Mouse (Mus musculus) stomach, embryonic 14.5 days (tissue): ENCODE results near the gene Csmd2. TPM values are rescaled to one million over a fixed set of nuclear protein-coding genes. Genes with fewer than 3 reads are reported as not detected.
"Not testable (repeated sequence)": the region's sequence is repeated elsewhere in the genome, so short reads cannot be mapped to it uniquely, and the experiment has no call there.

Experiments used
- ATAC-seq: fragments of 200-750 bp; cut with Nextera tagmentation; 2 replicates; pipeline ENCODE4 v1.8.0; 2017; ENCODE audit warnings: low read depth, moderate TSS enrichment; ENCODE audit not compliant: insufficient number of reproducible peaks, insufficient read depth, low FRiP score
- H3K27ac ChIP-seq: fragments of 300-500 bp; sonication (generic); 2 replicates; pipeline ENCODE4 v1.5.1; 2014; ENCODE audit warnings: mild to moderate bottlenecking, low read length, moderate library complexity, mixed read lengths
- H3K27me3 ChIP-seq: fragments of 300-500 bp; sonication (generic); 2 replicates; pipeline ENCODE4 v1.6.1; 2014; ENCODE audit warnings: low read length, control low read depth, mixed read lengths; ENCODE audit not compliant: control insufficient read depth, insufficient read depth
- H3K36me3 ChIP-seq: fragments of 300-500 bp; sonication (generic); 2 replicates; pipeline ENCODE4 v1.6.1; 2014; ENCODE audit warnings: mild to moderate bottlenecking, control low read depth, low read length, moderate library complexity, mixed read lengths; ENCODE audit not compliant: control insufficient read depth, insufficient read depth
- H3K4me1 ChIP-seq: fragments of 300-500 bp; sonication (generic); 2 replicates; pipeline ENCODE4 v1.6.1; 2014; ENCODE audit warnings: low read length, control low read depth, mixed read lengths; ENCODE audit not compliant: control insufficient read depth, insufficient read depth
- H3K4me2 ChIP-seq: fragments of 300-500 bp; sonication (generic); replicated peaks from 2 replicates; pipeline ENCODE4 v1.6.1; 2014; ENCODE audit warnings: low read depth, low read length, control low read depth
- H3K4me3 ChIP-seq: fragments of 300-500 bp; sonication (generic); 2 replicates; pipeline ENCODE4 v1.5.1; 2014; ENCODE audit warnings: low read depth, low read length, control low read depth
- H3K9ac ChIP-seq: fragments of 300-500 bp; sonication (generic); replicated peaks from 2 replicates; pipeline ENCODE4 v1.6.1; 2014; ENCODE audit warnings: low read depth, mild to moderate bottlenecking, control low read depth, low read length, moderate library complexity, mixed read lengths
- H3K9me3 ChIP-seq: fragments of 300-500 bp; sonication (generic); 2 replicates; pipeline ENCODE4 v1.6.1; 2016; ENCODE audit warnings: low read depth, low read length, control low read depth; ENCODE audit not compliant: control insufficient read depth
- WGBS: fragments of 180-500 bp; shearing (Covaris S2); extraction: QIAGEN DNeasy Blood & Tissue Kit; methylation state at CpG from one replicate; pipeline ENCODE4 v1.1.7; 2014; 5-methylcytosine and 5-hydroxymethylcytosine counted together
- polyA plus RNA-seq: library from polyadenylated mRNA; unstranded; fragments of >200 nt; fragmentation: Nextera tagmentation; extraction: Ambion mirVana; gene quantifications from 2 replicates; pipeline ENCODE4 v1.2.1, GENCODE M21; 2014

Gene Csmd2
- polyA plus RNA-seq, 1 experiment from 2014 or later, result 0.36 TPM

- no peak overlapping the region for H3K9ac ChIP-seq
- H3K27ac ChIP-seq, result no peak overlapping the region
- no peaks in the 10 kb centered on the region for H3K4me1 ChIP-seq
- H3K4me3 ChIP-seq, result no peak overlapping the region
- no peaks in the 10 kb centered on the region for H3K9me3 ChIP-seq
- ATAC-seq, result no peak
- H3K4me2 ChIP-seq, result no peak overlapping the region
- H3K36me3 ChIP-seq, result no peaks in the 10 kb centered on the region
- 79% methylated on average over 5 of the region's 5 CpGs for WGBS
- H3K27me3 ChIP-seq, result no peaks in the 10 kb centered on the region
Observed at GRCm38 (mm10) chr4:128509885-128510284, 522.2 kb downstream of the Csmd2 start.

DNA sequence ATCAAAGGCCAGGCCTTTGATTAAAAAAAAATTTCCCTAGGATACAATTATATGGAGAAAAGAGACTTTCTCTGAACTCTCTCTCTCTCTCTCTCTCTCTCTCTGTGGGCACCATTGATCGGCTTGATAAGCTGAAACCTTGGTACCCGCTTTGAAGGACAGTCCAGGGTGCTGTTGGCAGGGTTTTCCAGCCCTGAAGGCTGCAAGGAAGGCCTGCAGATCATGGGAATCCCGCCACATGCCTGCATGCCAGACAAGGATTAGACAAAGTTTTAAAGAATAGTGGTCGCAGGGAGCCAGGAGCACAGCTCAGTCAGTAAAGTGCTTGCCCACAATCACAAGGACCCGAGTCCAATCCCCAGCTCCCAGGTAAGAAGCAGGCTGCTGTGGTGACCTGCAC is 526.8 kb downstream of the Csmd2 start:
- no peaks in the 10 kb centered on the region for H3K27me3 ChIP-seq
- WGBS, result 82% methylated on average over 5 of the region's 5 CpGs
- no peaks in the 10 kb centered on the region for H3K4me1 ChIP-seq
- H3K9me3 ChIP-seq, result no peaks in the 10 kb centered on the region
- H3K36me3 ChIP-seq, result no peaks in the 10 kb centered on the region
- H3K27ac ChIP-seq, result no peak overlapping the region
- ATAC-seq, result no peak
- no peak overlapping the region for H3K4me2 ChIP-seq
- no peak overlapping the region for H3K9ac ChIP-seq
- no peak overlapping the region for H3K4me3 ChIP-seq

- H3K4me2 ChIP-seq, result no peak overlapping the region
- no peaks in the 10 kb centered on the region for H3K36me3 ChIP-seq
- no peak overlapping the region for H3K27ac ChIP-seq
- ATAC-seq, result no peak
- 86% methylated on average over 6 of the region's 6 CpGs for WGBS
- H3K9me3 ChIP-seq, result no peaks in the 10 kb centered on the region
- H3K4me3 ChIP-seq, result no peak overlapping the region
- no peaks in the 10 kb centered on the region for H3K4me1 ChIP-seq
- no peak overlapping the region for H3K9ac ChIP-seq
- H3K27me3 ChIP-seq, result no peaks in the 10 kb centered on the region
Observed at GRCm38 (mm10) chr4:128521276-128521675, 533.6 kb downstream of the Csmd2 start.

DNA sequence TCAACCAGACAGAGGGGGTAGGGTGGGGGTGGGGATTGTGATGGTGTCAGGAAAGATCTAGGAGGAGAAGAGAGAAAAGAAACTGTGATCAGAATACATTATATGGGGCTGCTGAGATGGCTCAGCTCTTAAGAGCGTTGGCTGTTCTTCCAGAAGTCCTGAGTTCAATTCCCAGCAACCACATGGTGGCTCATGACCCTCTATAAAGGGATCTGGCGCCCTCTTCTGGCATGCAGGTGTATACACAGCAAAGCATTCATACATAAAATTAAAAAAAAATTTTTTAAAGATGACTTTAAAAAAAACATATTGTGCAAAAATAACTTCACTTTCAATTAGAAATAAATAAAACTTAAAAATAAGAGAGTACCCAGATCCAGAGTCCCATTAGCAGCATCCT is 555.7 kb downstream of the Csmd2 start:
- Histone ChIP-seq H3K4me2 (no peak overlapping the region), H3K9ac (no peak overlapping the region), H3K36me3 (no peaks in the 10 kb centered on the region), H3K9me3 (no peaks in the 10 kb centered on the region), H3K27me3 (no peaks in the 10 kb centered on the region), H3K27ac (no peak overlapping the region), H3K4me1 (no peaks in the 10 kb centered on the region), H3K4me3 (no peak overlapping the region)
- 34% methylated on average over 2 of the region's 2 CpGs for WGBS
- ATAC-seq, result no peak

DNA sequence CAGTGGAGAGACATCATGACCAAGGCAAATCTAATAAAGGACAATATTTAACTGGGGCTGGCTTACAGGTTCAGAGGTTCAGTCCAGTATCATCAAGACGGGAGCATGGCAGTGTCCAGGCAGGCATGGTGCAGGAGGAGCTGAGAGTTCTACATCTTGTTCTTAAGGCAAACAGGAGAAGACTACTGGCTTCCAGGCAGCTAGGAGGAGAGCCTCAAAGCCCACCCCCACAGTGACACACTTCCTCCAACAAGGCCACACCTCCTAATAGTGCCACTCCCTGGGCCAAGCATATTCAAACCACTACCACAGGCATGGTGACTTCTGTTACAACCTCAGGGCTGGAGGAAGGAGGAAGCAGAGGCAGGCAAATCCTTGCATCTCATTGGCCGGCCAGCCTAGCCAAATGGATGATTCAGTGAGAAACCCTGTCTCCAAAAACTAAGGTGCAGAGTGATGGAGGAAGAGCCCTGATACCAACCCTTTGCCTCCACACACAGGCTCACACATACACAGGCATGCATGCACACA is 556.4 kb downstream of the Csmd2 start:
- 80% methylated on average over 2 of the region's 2 CpGs for WGBS
- ATAC-seq, H3K9me3 ChIP-seq, H3K4me3 ChIP-seq, H3K27me3 ChIP-seq, H3K27ac ChIP-seq, H3K36me3 ChIP-seq, H3K4me2 ChIP-seq, H3K4me1 ChIP-seq, H3K9ac ChIP-seq: not testable (repeated sequence)

DNA sequence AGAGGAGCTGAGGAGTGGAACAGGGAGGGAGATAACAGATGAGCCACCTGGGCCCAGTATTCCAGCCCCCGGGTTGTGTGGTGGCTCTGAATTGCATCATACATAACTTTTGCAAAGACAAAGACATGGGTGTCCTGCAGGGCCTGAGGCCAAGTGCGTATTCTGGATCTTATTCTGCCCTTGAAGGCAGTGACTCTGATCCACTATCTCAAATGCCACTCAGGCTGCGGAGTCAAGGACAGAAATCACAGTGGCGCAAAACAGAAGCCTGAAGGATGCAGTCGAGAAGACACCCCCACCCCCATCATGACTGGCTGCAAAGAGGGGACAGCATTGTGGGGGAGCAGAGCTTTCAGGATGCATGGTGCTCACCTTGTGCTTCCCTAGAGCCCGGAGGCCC is 563.1 kb downstream of the Csmd2 start:
- Histone ChIP-seq H3K4me1 (no peaks in the 10 kb centered on the region), H3K9ac (no peak overlapping the region), H3K36me3 (no peaks in the 10 kb centered on the region), H3K27ac (no peak overlapping the region), H3K4me2 (no peak overlapping the region), H3K9me3 (no peaks in the 10 kb centered on the region), H3K27me3 (no peaks in the 10 kb centered on the region), H3K4me3 (no peak overlapping the region)
- ATAC-seq, result no peak
- 86% methylated on average over 6 of the region's 6 CpGs for WGBS

- H3K4me2 ChIP-seq, result no peak overlapping the region
- H3K9me3 ChIP-seq, result no peaks in the 10 kb centered on the region
- H3K4me1 ChIP-seq, result no peaks in the 10 kb centered on the region
- no peak for ATAC-seq
- H3K27me3 ChIP-seq, result no peaks in the 10 kb centered on the region
- no peak overlapping the region for H3K9ac ChIP-seq
- no peak overlapping the region for H3K4me3 ChIP-seq
- H3K27ac ChIP-seq, result no peak overlapping the region
- no peaks in the 10 kb centered on the region for H3K36me3 ChIP-seq
- WGBS, result 92% methylated on average over 2 of the region's 2 CpGs
Observed at GRCm38 (mm10) chr4:128554198-128554597, 566.5 kb downstream of the Csmd2 start.

DNA sequence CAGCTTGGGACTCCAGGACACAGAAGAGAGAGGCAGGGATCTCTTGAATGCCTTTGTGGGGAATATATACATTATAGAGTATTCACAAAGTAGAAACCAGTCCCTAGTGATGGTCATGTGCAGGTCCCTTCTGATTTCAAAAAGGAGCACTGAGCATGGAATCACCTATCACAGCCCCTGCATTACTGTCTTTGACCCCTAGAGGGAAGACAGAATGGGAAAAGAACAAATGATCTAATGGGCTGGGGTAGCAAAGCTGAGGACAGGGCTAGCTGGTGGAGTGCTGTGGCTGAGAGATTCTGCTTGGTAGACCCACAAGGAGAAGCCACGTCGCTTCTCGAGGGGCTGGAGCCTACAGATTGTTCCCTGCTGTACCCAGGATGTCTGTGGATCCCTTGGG is 572.7 kb downstream of the Csmd2 start:
- no peaks in the 10 kb centered on the region for H3K9me3 ChIP-seq
- H3K36me3 ChIP-seq, result no peaks in the 10 kb centered on the region
- H3K27ac ChIP-seq, result no peak overlapping the region
- no peaks in the 10 kb centered on the region for H3K4me1 ChIP-seq
- H3K4me3 ChIP-seq, result no peak overlapping the region
- WGBS, result 78% methylated on average over 3 of the region's 3 CpGs
- no peak for ATAC-seq
- no peak overlapping the region for H3K9ac ChIP-seq
- no peak overlapping the region for H3K4me2 ChIP-seq
- H3K27me3 ChIP-seq, result no peaks in the 10 kb centered on the region

GRCm38 (mm10) chr4:128575811-128576210 is 588.2 kb downstream of the Csmd2 start:
- H3K27me3 ChIP-seq, result no peaks in the 10 kb centered on the region
- H3K4me3 ChIP-seq, result no peak overlapping the region
- no peak overlapping the region for H3K9ac ChIP-seq
- no peak for ATAC-seq
- no peak overlapping the region for H3K4me2 ChIP-seq
- H3K27ac ChIP-seq, result no peak overlapping the region
- 83% methylated on average over 4 of the region's 4 CpGs for WGBS
- no peaks in the 10 kb centered on the region for H3K4me1 ChIP-seq
- H3K9me3 ChIP-seq, result no peaks in the 10 kb centered on the region; the same call in 1 of the 2 replicates
- peaks cover 5% of the 10 kb centered on the region; the same call in 1 of the 2 replicates for H3K36me3 ChIP-seq
